Comparison of ENCODE assay signal across 18 mouse cellular contexts in genomic region chr12:91695761-91696160, GRCm38 (mm10).
A peak's percentile ranks its signal among the peaks of the same experiment; 100 is the strongest.
DNase-seq lines count a peak whose midpoint lies in the region; ATAC-seq and TF ChIP-seq lines count a peak whose summit lies in the region.
"Had no signal": no experiment of that assay in that cellular context is flagged by ENCODE, and none has a peak within 500 bp of the region (broad histone marks: within the 10 kb centered on the region; RNA-seq: fewer than 3 reads in every experiment).

No protein-coding gene starts in this region.

- no peak overlapping the region for H3K27ac ChIP-seq in embryonic facial prominence, embryonic 12.5 days
- H3K27ac ChIP-seq in embryonic facial prominence, embryonic 10.5 days (replicated peaks): no peak overlapping the region
- H3K27ac ChIP-seq in midbrain, embryonic 10.5 days (replicated peaks): peak overlapping the region; percentile 59; the same call in 1 of the 2 replicates
- H3K27ac ChIP-seq in midbrain, postnatal 0 days (ENCODE audit: low read depth, low read length): no peak overlapping the region
- peak overlapping the region; percentile 52; the same call in 1 of the 2 replicates for H3K27ac ChIP-seq in midbrain, embryonic 12.5 days (replicated peaks)
- peak overlapping the region; percentile 50; the same call in 1 of the 2 replicates for H3K27ac ChIP-seq in small intestine, adult 2 months (ENCODE audit: insufficient read depth, low read depth, low read length)
- no peak overlapping the region for H3K27ac ChIP-seq in stomach, postnatal 0 days (replicated peaks)
- H3K27ac ChIP-seq: embryonic facial prominence, embryonic 15.5 days; limb, embryonic 10.5 days had no signal

- TF ChIP-seq POLR2A in small intestine, adult 2 months (IDR thresholded peaks at IDR 0.05; ENCODE audit: low read depth, low read length): no peak

- H3K4me2 ChIP-seq in embryonic facial prominence, embryonic 12.5 days (replicated peaks): no peak overlapping the region
- H3K4me2 ChIP-seq in midbrain, postnatal 0 days (ENCODE audit: low read depth, low read length, poor library complexity, severe bottlenecking): no peak overlapping the region
- H3K4me2 ChIP-seq in midbrain, embryonic 12.5 days (replicated peaks): no peak overlapping the region
- no peak overlapping the region for H3K4me2 ChIP-seq in stomach, postnatal 0 days (replicated peaks; ENCODE audit: low read depth)
- H3K4me2 ChIP-seq: embryonic facial prominence, embryonic 15.5 days had no signal

- no peak for TF ChIP-seq CTCF in midbrain, postnatal 0 days (IDR thresholded peaks at IDR 0.05)
- no peak for TF ChIP-seq CTCF in small intestine, adult 2 months (IDR thresholded peaks at IDR 0.05; ENCODE audit: extremely low read depth, insufficient read length, insufficient replicate concordance, low read depth, low read length)
- TF ChIP-seq CTCF in stomach, postnatal 0 days (IDR thresholded peaks at IDR 0.05; ENCODE audit: low read depth): no peak

- ATAC-seq in embryonic facial prominence, embryonic 12.5 days (ENCODE audit: insufficient number of reproducible peaks, insufficient read depth, low FRiP score, low TSS enrichment): peak; percentile 89
- no peak for ATAC-seq in midbrain, postnatal 0 days (ENCODE audit: low FRiP score)
- ATAC-seq in midbrain, embryonic 12.5 days (ENCODE audit: low FRiP score, low read depth): peak; percentile 92
- ATAC-seq in stomach, postnatal 0 days (ENCODE audit: low FRiP score, low TSS enrichment): no peak
- ATAC-seq: forebrain, postnatal 0 days; inflammation-experienced regulatory T-cells, adult 6 months; Patski had no signal

- no peak for TF ChIP-seq EP300 in stomach, postnatal 0 days (optimal IDR thresholded peaks at IDR 0.05)

- no peak overlapping the region for H3K9ac ChIP-seq in embryonic facial prominence, embryonic 12.5 days
- no peak overlapping the region for H3K9ac ChIP-seq in midbrain, postnatal 0 days (replicated peaks; ENCODE audit: low read length, poor library complexity, severe bottlenecking)
- no peak overlapping the region for H3K9ac ChIP-seq in midbrain, embryonic 12.5 days (replicated peaks)
- H3K9ac ChIP-seq in stomach, postnatal 0 days (ENCODE audit: low read length): no peak overlapping the region
- H3K9ac ChIP-seq: embryonic facial prominence, embryonic 15.5 days; forebrain, postnatal 0 days had no signal

- H3K36me3 ChIP-seq in embryonic facial prominence, embryonic 12.5 days: no peaks in the 10 kb centered on the region
- H3K36me3 ChIP-seq in embryonic facial prominence, embryonic 10.5 days (replicated peaks): no peaks in the 10 kb centered on the region
- peaks cover 5% of the 10 kb centered on the region; the same call in 1 of the 2 replicates for H3K36me3 ChIP-seq in midbrain, embryonic 10.5 days
- no peaks in the 10 kb centered on the region for H3K36me3 ChIP-seq in midbrain, postnatal 0 days (ENCODE audit: insufficient read depth, low read length)
- H3K36me3 ChIP-seq in midbrain, embryonic 12.5 days: no peaks in the 10 kb centered on the region
- H3K36me3 ChIP-seq in small intestine, adult 2 months (ENCODE audit: control insufficient read depth, insufficient read depth, low read length): no peaks in the 10 kb centered on the region
- H3K36me3 ChIP-seq in stomach, postnatal 0 days (ENCODE audit: control insufficient read depth, insufficient read depth, low read length): no peaks in the 10 kb centered on the region
- H3K36me3 ChIP-seq: embryonic facial prominence, embryonic 15.5 days; limb, embryonic 10.5 days had no signal

- 87% methylated on average over 4 of the region's 4 CpGs for WGBS in embryonic facial prominence, embryonic 12.5 days
- 80% methylated on average over 4 of the region's 4 CpGs for WGBS in embryonic facial prominence, embryonic 10.5 days
- WGBS in midbrain, embryonic 10.5 days: 77% methylated on average over 4 of the region's 4 CpGs
- WGBS in midbrain, postnatal 0 days: 49% methylated on average over 4 of the region's 4 CpGs
- WGBS in midbrain, embryonic 12.5 days: 39% methylated on average over 4 of the region's 4 CpGs
- 85% methylated on average over 4 of the region's 4 CpGs for WGBS in small intestine, adult 2 months
- 67% methylated on average over 4 of the region's 4 CpGs for WGBS in stomach, postnatal 0 days

- H3K4me1 ChIP-seq in embryonic facial prominence, embryonic 12.5 days: no peaks in the 10 kb centered on the region
- peaks cover 6% of the 10 kb centered on the region; the same call in 1 of the 2 replicates for H3K4me1 ChIP-seq in embryonic facial prominence, embryonic 10.5 days
- H3K4me1 ChIP-seq in midbrain, embryonic 10.5 days: peaks cover 15% of the 10 kb centered on the region; the same call in 1 of the 2 replicates
- no peaks in the 10 kb centered on the region for H3K4me1 ChIP-seq in midbrain, postnatal 0 days (ENCODE audit: insufficient read depth, low read length)
- peaks cover 3% of the 10 kb centered on the region; the same call in 1 of the 2 replicates for H3K4me1 ChIP-seq in midbrain, embryonic 12.5 days
- H3K4me1 ChIP-seq in small intestine, adult 2 months (ENCODE audit: control insufficient read depth, insufficient read depth, insufficient read length, low read length): peaks cover 31% of the 10 kb centered on the region
- no peaks in the 10 kb centered on the region for H3K4me1 ChIP-seq in stomach, postnatal 0 days (replicated peaks; ENCODE audit: control insufficient read depth, insufficient read depth)
- H3K4me1 ChIP-seq: embryonic facial prominence, embryonic 15.5 days had no signal

- no peak overlapping the region for H3K4me3 ChIP-seq in embryonic facial prominence, embryonic 12.5 days
- H3K4me3 ChIP-seq in embryonic facial prominence, embryonic 10.5 days: no peak overlapping the region
- H3K4me3 ChIP-seq in midbrain, embryonic 10.5 days: no peak overlapping the region
- no peak overlapping the region for H3K4me3 ChIP-seq in midbrain, postnatal 0 days (ENCODE audit: low read depth, low read length)
- no peak overlapping the region for H3K4me3 ChIP-seq in midbrain, embryonic 12.5 days
- no peak overlapping the region for H3K4me3 ChIP-seq in small intestine, adult 2 months (ENCODE audit: low read depth, low read length)
- H3K4me3 ChIP-seq in stomach, postnatal 0 days (ENCODE audit: low read depth, low read length): no peak overlapping the region
- H3K4me3 ChIP-seq: embryonic facial prominence, embryonic 15.5 days; limb, embryonic 10.5 days; megakaryocyte, embryonic 14.5 days had no signal

- H3K9me3 ChIP-seq in embryonic facial prominence, embryonic 12.5 days: no peaks in the 10 kb centered on the region
- H3K9me3 ChIP-seq in embryonic facial prominence, embryonic 10.5 days: no peaks in the 10 kb centered on the region
- no peaks in the 10 kb centered on the region for H3K9me3 ChIP-seq in midbrain, embryonic 10.5 days (replicated peaks)
- H3K9me3 ChIP-seq in midbrain, postnatal 0 days (ENCODE audit: low read length): no peaks in the 10 kb centered on the region
- H3K9me3 ChIP-seq in midbrain, embryonic 12.5 days: no peaks in the 10 kb centered on the region
- H3K9me3 ChIP-seq in stomach, postnatal 0 days (ENCODE audit: control insufficient read depth, low read length): no peaks in the 10 kb centered on the region
- H3K9me3 ChIP-seq: embryonic facial prominence, embryonic 15.5 days; limb, embryonic 10.5 days; megakaryocyte, embryonic 14.5 days had no signal

- H3K27me3 ChIP-seq in embryonic facial prominence, embryonic 12.5 days: no peaks in the 10 kb centered on the region
- no peaks in the 10 kb centered on the region for H3K27me3 ChIP-seq in embryonic facial prominence, embryonic 10.5 days (replicated peaks; ENCODE audit: low read depth, poor library complexity, severe bottlenecking)
- no peaks in the 10 kb centered on the region for H3K27me3 ChIP-seq in midbrain, embryonic 10.5 days (ENCODE audit: low read depth, poor library complexity, severe bottlenecking)
- H3K27me3 ChIP-seq in midbrain, postnatal 0 days (ENCODE audit: insufficient read depth, low read length): no peaks in the 10 kb centered on the region
- H3K27me3 ChIP-seq in midbrain, embryonic 12.5 days: 0 out of 2 replicates have a peak, but pooled peaks cover 6% of the 10 kb centered on the region
- H3K27me3 ChIP-seq in small intestine, adult 2 months (ENCODE audit: control insufficient read depth, insufficient read depth, low read length): no peaks in the 10 kb centered on the region
- H3K27me3 ChIP-seq in stomach, postnatal 0 days (ENCODE audit: control insufficient read depth, insufficient read depth, low read length): no peaks in the 10 kb centered on the region
- H3K27me3 ChIP-seq: embryonic facial prominence, embryonic 15.5 days; megakaryocyte, embryonic 14.5 days; Patski had no signal

- DNase-seq in embryonic facial prominence, embryonic 10.5 days (ENCODE audit: low spot score): no peak
- DNase-seq in midbrain, embryonic 10.5 days (ENCODE audit: low spot score): no peak
- no peak for DNase-seq in midbrain, postnatal 0 days (ENCODE audit: low spot score)
- DNase-seq in thymus, postnatal 14 days: no peak
- DNase-seq in stomach, postnatal 0 days (ENCODE audit: low spot score): no peak
- DNase-seq: adrenal gland, adult 8-10 months; cerebellum, adult 9-10 months; forebrain, postnatal 0 days; lung, adult 18-20 months; lung, postnatal 14 days had no signal

Comparison
In these comparisons a context has a peak if more than half of its experiments do, and no peak if none do; other contexts are left out.
1. ATAC-seq: peak in embryonic facial prominence, embryonic 12.5 days (single experiment) and midbrain, embryonic 12.5 days (single experiment); none in midbrain, postnatal 0 days (single experiment) and stomach, postnatal 0 days (single experiment).
2. H3K27ac ChIP-seq: peak in midbrain, embryonic 10.5 days (single experiment), midbrain, embryonic 12.5 days (single experiment) and small intestine, adult 2 months (single experiment); none in embryonic facial prominence, embryonic 12.5 days (single experiment), embryonic facial prominence, embryonic 10.5 days (single experiment), midbrain, postnatal 0 days (single experiment) and stomach, postnatal 0 days (single experiment).